Mouse (Mus musculus) activated CD4-positive, CD25-positive, alpha-beta regulatory T cell, adult 4 months (primary cell): ENCODE measurements around the gene Xylb. TPM values are rescaled to one million over a fixed set of nuclear protein-coding genes. Genes with fewer than 3 reads are reported as not detected.

Experiments used
- ATAC-seq: one replicate; pipeline ENCODE4 v1.8.0; 2017
- polyA plus RNA-seq, 2 experiments: library from polyadenylated mRNA; unstranded; fragments of 100-300 nt; shearing (Covaris generic); gene quantifications; one replicate each; pipeline ENCODE4 v1.2.1; 2017

Gene Xylb
- polyA plus RNA-seq, 2 experiments from 2014 or later: 0.36 TPM

- ATAC-seq: no peak
Observed at GRCm38 (mm10) chr9:119402253-119403235, 45.4 kb downstream of the Xylb start.

GRCm38 (mm10) chr9:119403236-119403641, 46.1 kb downstream of the Xylb start:
- no peak for ATAC-seq

GRCm38 (mm10) chr9:119404090-119404489, 46.9 kb downstream of the Xylb start:
- ATAC-seq: no peak

GRCm38 (mm10) chr9:119407884-119408283, 50.7 kb downstream of the Xylb start:
- ATAC-seq: no peak

- ATAC-seq: no peak
Observed at GRCm38 (mm10) chr9:119408898-119409664, 51.9 kb downstream of the Xylb start.

GRCm38 (mm10) chr9:119409864-119410263, 52.7 kb downstream of the Xylb start:
- no peak for ATAC-seq

GRCm38 (mm10) chr9:119418025-119418424, 60.8 kb downstream of the Xylb start:
- ATAC-seq: no peak

GRCm38 (mm10) chr9:119419852-119420438, 62.8 kb downstream of the Xylb start:
- ATAC-seq: no peak

- ATAC-seq: no peak
Observed at GRCm38 (mm10) chr9:119425217-119425975, 68.2 kb downstream of the Xylb start.

- ATAC-seq: no peak
Observed at GRCm38 (mm10) chr9:119425976-119426415, 68.8 kb downstream of the Xylb start.

GRCm38 (mm10) chr9:119426483-119426882, 69.3 kb downstream of the Xylb start:
- no peak for ATAC-seq

GRCm38 (mm10) chr9:119430311-119430710, 73.1 kb downstream of the Xylb start:
- no peak for ATAC-seq

GRCm38 (mm10) chr9:119435855-119436254, 78.7 kb downstream of the Xylb start:
- ATAC-seq: no peak

- ATAC-seq: no peak
Observed at GRCm38 (mm10) chr9:119438065-119438464, 80.9 kb downstream of the Xylb start.

GRCm38 (mm10) chr9:119438498-119439000, 81.4 kb downstream of the Xylb start:
- ATAC-seq: no peak

Other genes with a start within 250 kb of the Xylb start
- gene Acaa1b, start 200.3 kb upstream of the Xylb start, polyA plus RNA-seq: not detected
- under 1 TPM in 1 of 2 experiments, not detected in 1; 0.13 TPM for gene Gm47289, start 198.2 kb upstream of the Xylb start, polyA plus RNA-seq
- gene Slc22a13, start 148.3 kb upstream of the Xylb start, polyA plus RNA-seq: not detected
- gene Oxsr1, start 35.0 kb upstream of the Xylb start, polyA plus RNA-seq: 1 to 10 TPM; 7.0 to 7.2 TPM
- gene Acaa1a, start 17.7 kb upstream of the Xylb start, polyA plus RNA-seq: 10 to 100 TPM; 34.5 to 53.6 TPM
- 10 to 100 TPM; 75.2 to 83.3 TPM for gene Myd88, start 16.0 kb upstream of the Xylb start, polyA plus RNA-seq
- gene Slc22a14, start 8.2 kb downstream of the Xylb start, polyA plus RNA-seq: not detected
- not detected for gene Acvr2b, start 44.7 kb downstream of the Xylb start, polyA plus RNA-seq
- gene Exog, start 87.6 kb downstream of the Xylb start, polyA plus RNA-seq: 10 to 100 TPM in 1 of 2 experiments, 1 to 10 TPM in 1; 8.6 to 10.5 TPM
- under 1 TPM in 1 of 2 experiments, not detected in 1; 0.04 TPM for gene Scn5a, start 221.6 kb downstream of the Xylb start, polyA plus RNA-seq